Mouse (Mus musculus) stomach, postnatal 0 days (tissue): ENCODE measurements at regions not wholly inside any gene's neighbourhood (a gene's known extent, or its start where the extent isn't known, plus 50 kb on each side); places are given as distances from the start of the nearest gene placed in this dataset.

Experiments
- CTCF ChIP-seq: IDR thresholded peaks from 2 replicates; pipeline ENCODE4 v1.5.1; 2016; ENCODE audit warnings: antibody characterized with exemption, low read depth, mild to moderate bottlenecking, moderate library complexity
- EP300 ChIP-seq: optimal IDR thresholded peaks from 2 replicates; pipeline ENCODE3; 2016; ENCODE audit warnings: antibody characterized with exemption

- TF ChIP-seq CTCF, result no peak
- TF ChIP-seq EP300, result no peak
Measured at GRCm38 (mm10) chr2:159019921-159020534, 225.4 kb downstream of the Dhx35 start.
